Mouse (Mus musculus): ENCODE data around the gene Zdhhc18.

The Zdhhc18 gene

GRCm38 (mm10) chr4:133559846-133560245, 90.1 kb downstream of the Zdhhc18 start:
- no peak for DNase-seq (ENCODE audit: low spot score in 2 of 2)

DNA sequence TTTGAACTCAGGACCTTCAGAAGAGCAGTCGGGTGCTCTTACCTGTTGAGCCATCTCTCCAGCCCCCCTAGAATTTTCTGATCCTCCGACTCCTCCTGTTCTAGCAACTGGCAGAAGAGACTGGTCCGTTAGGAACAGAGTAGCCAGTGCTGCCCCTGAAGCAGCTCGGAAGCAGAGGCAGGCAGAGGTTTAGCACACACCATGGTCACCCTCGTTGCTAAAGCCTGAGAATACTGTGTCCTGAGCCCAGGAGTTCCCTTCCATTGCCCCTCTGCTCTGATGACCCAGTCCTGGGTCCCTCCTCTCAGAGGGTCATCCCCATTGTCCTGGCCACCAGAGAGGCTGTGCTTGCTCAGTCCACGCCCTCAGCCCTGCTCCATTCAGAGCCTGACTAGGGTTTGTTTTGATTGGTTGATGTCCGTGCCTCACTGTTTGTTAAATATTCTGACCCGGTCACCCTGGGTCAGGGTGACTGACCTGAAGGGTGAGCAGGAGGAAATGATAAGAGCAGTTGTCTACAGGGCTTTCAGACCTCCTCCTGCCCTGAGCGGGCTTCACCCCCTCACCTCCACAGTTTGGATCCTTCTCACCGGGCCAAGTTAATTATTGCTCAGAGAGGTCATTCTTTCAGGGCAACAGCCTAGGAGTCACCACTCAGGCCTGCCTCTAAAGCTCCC, 92.8 kb downstream of the Zdhhc18 start:
- DNase-seq (ENCODE audit: low spot score in 2 of 2): no peak

All from spleen, postnatal 36 days (tissue).